Mouse (Mus musculus) urinary bladder, adult 2 months (tissue): ENCODE data around the gene Atxn2. TPM values are rescaled to one million over a fixed set of nuclear protein-coding genes. Genes with fewer than 3 reads are reported as not detected.
"Not testable (repeated sequence)": the region's sequence is repeated elsewhere in the genome, so short reads cannot be mapped to it uniquely, and the experiment has no call there.

Experiments
- DNase-seq: peaks from one replicate; pipeline ENCODE4 v3.0.0; 2022; ENCODE audit warnings: low spot score
- polyA plus RNA-seq: library from polyadenylated mRNA; depleted of rRNA; stranded (reverse); fragments of >200 nt; gene quantifications from 2 replicates; pipeline ENCODE4 v1.2.3, GENCODE M21; 2012; rRNA removed

Atxn2 gene
- 60.6 and 85.3 TPM in 2 replicates for polyA plus RNA-seq

- DNase-seq, result peak; percentile 93
Measured at GRCm38 (mm10) chr5:121711174-121711927, at the start of gene Atxn2. TSS of gene Atxn2 (plus strand) at chr5:121711337.

- no peak for DNase-seq
Measured at GRCm38 (mm10) chr5:121661494-121661893, 49.6 kb upstream of the Atxn2 start.

- DNase-seq, result no peak
Measured at GRCm38 (mm10) chr5:121663456-121663855, 47.7 kb upstream of the Atxn2 start.

GRCm38 (mm10) chr5:121664078-121664477 lies 47.1 kb upstream of the Atxn2 start:
- DNase-seq, result no peak

- DNase-seq, result no peak
Measured at GRCm38 (mm10) chr5:121664971-121665370, 46.2 kb upstream of the Atxn2 start.

GRCm38 (mm10) chr5:121667067-121667466 lies 44.1 kb upstream of the Atxn2 start:
- DNase-seq, result no peak

- DNase-seq, result no peak
Measured at GRCm38 (mm10) chr5:121668411-121668810, 42.7 kb upstream of the Atxn2 start.

GRCm38 (mm10) chr5:121670412-121670811 lies 40.7 kb upstream of the Atxn2 start:
- DNase-seq, result no peak

GRCm38 (mm10) chr5:121682250-121682649 lies 28.9 kb upstream of the Atxn2 start:
- no peak for DNase-seq

GRCm38 (mm10) chr5:121685495-121685894 lies 25.6 kb upstream of the Atxn2 start:
- no peak for DNase-seq

GRCm38 (mm10) chr5:121686113-121686898 lies 24.8 kb upstream of the Atxn2 start:
- no peak for DNase-seq

GRCm38 (mm10) chr5:121690482-121691211 lies 20.5 kb upstream of the Atxn2 start:
- no peak for DNase-seq

- not testable (repeated sequence) for DNase-seq
Measured at GRCm38 (mm10) chr5:121691436-121691835, 19.7 kb upstream of the Atxn2 start.

- DNase-seq, result no peak
Measured at GRCm38 (mm10) chr5:121692897-121693296, 18.2 kb upstream of the Atxn2 start.

- no peak for DNase-seq
Measured at GRCm38 (mm10) chr5:121696761-121697160, 14.4 kb upstream of the Atxn2 start.

GRCm38 (mm10) chr5:121699891-121700290 lies 11.2 kb upstream of the Atxn2 start:
- DNase-seq, result no peak

GRCm38 (mm10) chr5:121700496-121700895 lies 10.6 kb upstream of the Atxn2 start:
- DNase-seq, result no peak

GRCm38 (mm10) chr5:121701111-121701769 lies 9.9 kb upstream of the Atxn2 start:
- DNase-seq, result no peak

GRCm38 (mm10) chr5:121703341-121703740 lies 7.8 kb upstream of the Atxn2 start:
- DNase-seq, result no peak

GRCm38 (mm10) chr5:121704512-121705248 lies 6.5 kb upstream of the Atxn2 start:
- no peak for DNase-seq

- no peak for DNase-seq
Measured at GRCm38 (mm10) chr5:121710402-121710801, 735 bp upstream of the Atxn2 start.
